Mouse (Mus musculus) kidney, adult 2 months (tissue): ENCODE data around the gene Gfm2. TPM values are rescaled to one million over a fixed set of nuclear protein-coding genes. Genes with fewer than 3 reads are reported as not detected.
"Not testable (repeated sequence)": the region's sequence is repeated elsewhere in the genome, so short reads cannot be mapped to it uniquely, and the experiment has no call there.

Source experiments
- DNase-seq: peaks from one replicate; pipeline ENCODE4 v3.0.0; 2021
- H3K27ac ChIP-seq: fragments of 200-500 bp; 2 replicates; pipeline ENCODE4 v1.5.1; 2012; ENCODE audit warnings: low read depth, low read length, control low read depth, inconsistent platforms; ENCODE audit not compliant: insufficient read depth
- H3K27me3 ChIP-seq: fragments of 200-500 bp; replicated peaks from 2 replicates; pipeline ENCODE4 v1.6.1; 2012; ENCODE audit warnings: mild to moderate bottlenecking, moderate library complexity, low read length, inconsistent platforms; ENCODE audit not compliant: control insufficient read depth, insufficient read depth
- H3K36me3 ChIP-seq: fragments of 200-500 bp; 2 replicates; pipeline ENCODE4 v1.6.1; 2012; ENCODE audit warnings: mild to moderate bottlenecking, moderate library complexity, low read length, inconsistent platforms; ENCODE audit not compliant: control insufficient read depth, insufficient read depth
- H3K4me1 ChIP-seq: fragments of 200-500 bp; 2 replicates; pipeline ENCODE4 v1.6.1; 2011; ENCODE audit warnings: low read length; ENCODE audit not compliant: control insufficient read depth, insufficient read depth
- H3K4me3 ChIP-seq: fragments of 200-500 bp; 2 replicates; pipeline ENCODE4 v1.5.1; 2011; ENCODE audit warnings: mild to moderate bottlenecking, low read depth, low read length, control low read depth; ENCODE audit not compliant: insufficient read depth
- CTCF ChIP-seq: fragments of 200-500 bp; conservative IDR thresholded peaks from 2 replicates; pipeline ENCODE4 v1.5.1; 2011; ENCODE audit warnings: low read depth, mild to moderate bottlenecking, control low read depth, low read length, moderate library complexity, mixed read lengths; ENCODE audit not compliant: insufficient read depth, insufficient read length
- POLR2A ChIP-seq: fragments of 200-500 bp; IDR thresholded peaks from one replicate; pipeline ENCODE4 v1.6.1; 2011; ENCODE audit warnings: low read depth, low read length, control low read depth
- WGBS: fragments of 180-500 bp; shearing (Covaris S2); methylation state at CpG from one replicate; pipeline ENCODE4 v1.1.7; 2018; 5-methylcytosine and 5-hydroxymethylcytosine counted together
- polyA plus RNA-seq: library from polyadenylated mRNA; depleted of rRNA; stranded (reverse); fragments of >200 nt; gene quantifications from 2 replicates; pipeline ENCODE4 v1.2.3, GENCODE M21; 2012; rRNA removed

Gene Gfm2
- 32.1 and 32.3 TPM in 2 replicates for polyA plus RNA-seq

GRCm38 (mm10) chr13:97137466-97138400 lies at the start of gene Gfm2, which contains the start of gene Nsa2:
Gfm2 (plus strand) TSS chr13:97137937.
Nsa2 (minus strand) TSS chr13:97137937.
- peak; percentile 95 for DNase-seq
- Histone ChIP-seq H3K27ac (peak within 1 kb of the TSS; percentile 84), H3K4me1 (no peaks in the 10 kb centered on the region), H3K36me3 (peaks cover 2% of the 10 kb centered on the region), H3K4me3 (peak within 1 kb of the TSS; percentile 89), H3K27me3 (no peaks in the 10 kb centered on the region)
- under 1% methylated on average over 57 of the region's 57 CpGs for WGBS
- TF ChIP-seq POLR2A (peak; percentile 5), CTCF (no peak)

GRCm38 (mm10) chr13:97088183-97088582 lies 49.6 kb upstream of the Gfm2 start:
- 73% methylated on average over 3 of the region's 3 CpGs for WGBS
- H3K27me3 ChIP-seq: no peaks in the 10 kb centered on the region
- no peak overlapping the region for H3K27ac ChIP-seq
- TF ChIP-seq POLR2A: no peak
- no peak for TF ChIP-seq CTCF
- H3K4me3 ChIP-seq: no peak overlapping the region
- no peaks in the 10 kb centered on the region for H3K36me3 ChIP-seq
- DNase-seq: no peak
- H3K4me1 ChIP-seq: no peaks in the 10 kb centered on the region

GRCm38 (mm10) chr13:97095726-97096125 lies 42.0 kb upstream of the Gfm2 start:
- Histone ChIP-seq H3K27ac (no peak overlapping the region), H3K4me3 (no peak overlapping the region), H3K27me3 (no peaks in the 10 kb centered on the region), H3K36me3 (no peaks in the 10 kb centered on the region), H3K4me1 (no peaks in the 10 kb centered on the region)
- TF ChIP-seq CTCF (no peak), POLR2A (no peak)
- 76% methylated on average over 4 of the region's 4 CpGs for WGBS
- no peak for DNase-seq

GRCm38 (mm10) chr13:97099187-97099852 lies 38.4 kb upstream of the Gfm2 start, which contains the start of gene Gm6169:
Gm6169 (minus strand) TSS chr13:97099237.
- no peaks in the 10 kb centered on the region for H3K36me3 ChIP-seq
- no peaks in the 10 kb centered on the region for H3K4me1 ChIP-seq
- 61% methylated on average over 22 of the region's 22 CpGs for WGBS
- no peak within 1 kb of the TSS for H3K4me3 ChIP-seq
- no peak for TF ChIP-seq POLR2A
- TF ChIP-seq CTCF: peak; percentile 55
- no peak within 1 kb of the TSS for H3K27ac ChIP-seq
- DNase-seq: peak; percentile 63
- H3K27me3 ChIP-seq: no peaks in the 10 kb centered on the region

- no peaks in the 10 kb centered on the region for H3K27me3 ChIP-seq
- DNase-seq: no peak
- no peaks in the 10 kb centered on the region for H3K4me1 ChIP-seq
- 83% methylated on average over 7 of the region's 7 CpGs for WGBS
- no peak overlapping the region for H3K4me3 ChIP-seq
- TF ChIP-seq POLR2A (no peak), CTCF (no peak)
- no peak overlapping the region for H3K27ac ChIP-seq
- no peaks in the 10 kb centered on the region for H3K36me3 ChIP-seq
Observed at GRCm38 (mm10) chr13:97104996-97105395, 32.7 kb upstream of the Gfm2 start.

GRCm38 (mm10) chr13:97107721-97108120 lies 30.0 kb upstream of the Gfm2 start:
- WGBS: 58% methylated on average over 4 of the region's 4 CpGs
- H3K27me3 ChIP-seq, H3K4me3 ChIP-seq, H3K36me3 ChIP-seq, H3K4me1 ChIP-seq: not testable (repeated sequence)
- DNase-seq: peak; percentile 53
- peak overlapping the region; percentile 75; the same call in 1 of the 2 replicates for H3K27ac ChIP-seq

GRCm38 (mm10) chr13:97109046-97109445 lies 28.7 kb upstream of the Gfm2 start:
- Histone ChIP-seq H3K4me1 (no peaks in the 10 kb centered on the region), H3K36me3 (no peaks in the 10 kb centered on the region), H3K4me3 (no peak overlapping the region), H3K27ac (peak overlapping the region; percentile 38; the same call in 1 of the 2 replicates), H3K27me3 (no peaks in the 10 kb centered on the region)
- DNase-seq: peak; percentile 81
- WGBS: 46% methylated on average over 4 of the region's 4 CpGs
- TF ChIP-seq CTCF: no peak
- no peak for TF ChIP-seq POLR2A
